Mouse (Mus musculus) c-Kit-positive CD71-positive TER-119-negative erythroid progenitor cells, embryonic 14.5 days (primary cell): ENCODE data around the gene Gipc2.

Experiments
- DNase-seq: peaks from one replicate; pipeline ENCODE4 v3.0.0-alpha.2; 2013; ENCODE audit warnings: low read depth

Gene Gipc2

DNA sequence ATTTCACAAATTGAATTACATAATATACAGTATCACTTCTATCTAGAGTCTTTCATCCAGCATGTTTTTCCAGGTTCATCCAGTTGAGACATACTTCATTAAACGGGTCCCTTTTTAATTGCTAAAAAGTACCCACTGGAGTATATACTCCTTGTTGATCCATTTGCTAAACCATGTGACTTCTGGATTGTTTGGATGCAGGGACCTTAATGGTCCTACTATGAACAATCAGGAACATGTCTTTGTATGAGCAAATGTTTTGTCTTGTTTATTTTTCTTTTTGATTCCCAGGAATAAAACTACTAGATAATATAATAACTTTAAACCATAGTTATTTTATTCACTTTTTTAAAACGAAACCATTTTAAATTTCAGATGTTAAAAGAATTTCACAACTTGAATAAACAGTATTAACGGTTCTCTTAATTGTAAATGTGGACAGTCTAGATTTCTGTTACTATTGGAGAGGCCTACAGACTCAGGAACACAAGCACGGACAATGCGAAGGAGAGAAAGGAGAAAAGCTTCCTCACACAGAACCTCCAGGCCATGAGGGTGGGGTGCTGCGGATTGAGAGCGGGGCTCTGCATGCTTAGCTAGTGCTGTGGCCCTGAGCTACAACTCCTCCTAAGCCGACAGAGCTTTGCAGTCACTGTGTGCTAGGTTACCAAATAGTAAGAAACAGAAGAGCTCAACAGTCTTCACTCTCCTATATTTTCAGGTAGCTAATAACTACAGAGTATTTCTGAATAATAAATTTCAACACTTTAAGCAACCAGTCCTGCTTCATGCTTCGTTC lies 24.8 kb upstream of the Gipc2 start:
- DNase-seq, result no peak

- DNase-seq, result no peak
These were observed 23.3 kb upstream of the Gipc2 start for GRCm38 (mm10) chr3:152189306-152189705.

- DNase-seq, result no peak
These were observed 20.1 kb upstream of the Gipc2 start for GRCm38 (mm10) chr3:152186106-152186505.

- no peak for DNase-seq
These were observed 17.5 kb upstream of the Gipc2 start for GRCm38 (mm10) chr3:152183522-152183921.

DNA sequence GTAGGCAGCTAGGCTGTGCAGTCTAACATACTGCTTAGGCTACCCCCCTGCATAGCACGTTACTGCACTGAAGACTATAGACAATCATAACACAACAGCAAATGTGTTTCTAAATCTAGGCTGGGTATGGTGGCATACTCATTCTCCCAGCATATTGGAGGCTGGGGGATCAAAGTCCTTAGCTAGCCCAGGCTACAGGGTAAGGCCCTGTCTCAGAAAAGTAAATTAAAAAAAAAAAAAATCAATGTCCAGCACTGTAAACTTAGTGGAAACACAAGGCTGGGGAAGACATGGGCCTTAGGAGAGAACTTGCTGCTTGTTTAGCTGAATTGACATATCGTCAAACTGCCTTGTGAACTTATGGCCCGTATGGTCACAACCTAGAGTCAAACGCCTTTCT lies 14.6 kb upstream of the Gipc2 start:
- DNase-seq, result no peak

DNA sequence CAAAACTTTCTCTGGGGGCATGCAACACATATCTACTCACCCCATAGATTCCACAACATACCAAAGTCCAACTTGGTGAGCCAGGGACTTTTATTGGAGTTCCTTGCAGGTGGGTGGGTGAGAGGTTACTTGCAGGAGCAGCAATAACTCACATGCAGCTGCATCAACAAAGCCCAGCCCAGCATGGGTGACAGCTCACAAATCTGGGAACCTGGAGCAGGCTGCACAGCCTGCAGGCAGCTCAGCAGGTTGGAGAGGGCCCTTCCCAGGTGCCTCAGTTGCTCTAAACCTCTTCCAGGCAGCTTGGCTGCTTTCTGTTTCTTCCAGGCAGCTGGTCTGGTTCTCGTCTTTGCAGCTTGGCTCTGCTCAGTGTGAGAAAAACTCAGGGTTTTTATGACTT lies 13.3 kb upstream of the Gipc2 start:
- DNase-seq, result no peak

DNA sequence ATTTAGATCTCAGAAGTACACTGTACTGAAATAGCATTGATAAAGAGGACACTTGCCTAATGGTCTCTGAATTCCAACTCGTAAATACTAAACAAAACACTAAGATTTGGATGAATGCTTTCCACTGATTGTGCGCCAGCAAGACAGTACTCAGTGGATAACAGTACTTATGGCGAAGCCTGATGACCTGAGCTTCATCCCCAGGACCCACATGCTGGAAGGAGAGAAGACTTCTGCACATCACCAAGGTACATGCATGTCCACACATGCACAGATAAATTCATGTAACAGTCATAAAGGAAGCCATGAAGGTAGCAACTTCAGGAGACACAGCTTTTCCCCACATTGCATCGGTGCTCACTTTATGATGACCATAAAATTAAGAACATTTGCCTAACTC lies 12.8 kb upstream of the Gipc2 start:
- no peak for DNase-seq

GRCm38 (mm10) chr3:152172322-152172935 lies 6.4 kb upstream of the Gipc2 start:
- DNase-seq, result no peak

DNA sequence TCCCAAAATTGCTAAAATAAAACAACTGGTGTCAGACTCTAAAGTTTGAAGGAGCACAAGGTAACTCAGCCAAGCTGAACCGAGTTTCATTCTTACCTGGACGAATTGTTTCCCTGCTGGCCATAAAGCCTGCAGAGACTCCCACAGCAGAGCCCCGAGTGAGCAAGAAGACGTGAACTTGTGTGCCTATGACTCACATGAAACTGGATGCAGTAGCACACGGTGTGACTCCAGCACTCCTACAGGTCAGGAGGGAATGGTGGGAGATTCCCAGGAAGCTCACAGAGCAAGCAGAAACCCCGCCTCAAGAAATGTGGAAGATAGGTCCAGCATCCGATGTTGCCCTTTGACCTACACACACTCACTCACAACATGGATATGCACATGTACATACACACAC lies 5.8 kb upstream of the Gipc2 start:
- DNase-seq, result no peak

- DNase-seq, result no peak
These were observed 5.2 kb upstream of the Gipc2 start for GRCm38 (mm10) chr3:152171236-152171635.

GRCm38 (mm10) chr3:152170407-152170806 lies 4.4 kb upstream of the Gipc2 start:
- no peak for DNase-seq

DNA sequence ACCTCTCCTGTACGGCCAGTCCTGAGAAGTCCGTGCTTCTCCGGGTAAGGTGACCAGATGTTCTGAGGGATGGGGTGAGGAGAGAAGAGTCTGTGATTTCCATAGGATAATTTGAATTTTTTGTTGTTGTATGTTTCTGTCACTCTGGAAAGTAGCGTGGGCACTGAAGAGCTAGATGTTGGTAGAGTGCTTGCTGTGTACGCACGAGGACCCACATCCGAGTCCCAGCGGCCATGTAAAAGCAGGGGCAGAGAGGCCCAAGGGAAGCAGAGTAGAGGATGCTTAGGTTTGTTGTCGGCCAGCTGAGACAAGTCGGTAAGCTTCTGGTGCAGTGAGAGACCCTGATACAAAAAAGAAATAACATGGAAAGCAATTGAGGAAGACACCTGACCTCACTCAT lies 2.0 kb upstream of the Gipc2 start:
- no peak for DNase-seq

- DNase-seq, result no peak
These were observed 845 bp upstream of the Gipc2 start for GRCm38 (mm10) chr3:152166699-152167451.

DNA sequence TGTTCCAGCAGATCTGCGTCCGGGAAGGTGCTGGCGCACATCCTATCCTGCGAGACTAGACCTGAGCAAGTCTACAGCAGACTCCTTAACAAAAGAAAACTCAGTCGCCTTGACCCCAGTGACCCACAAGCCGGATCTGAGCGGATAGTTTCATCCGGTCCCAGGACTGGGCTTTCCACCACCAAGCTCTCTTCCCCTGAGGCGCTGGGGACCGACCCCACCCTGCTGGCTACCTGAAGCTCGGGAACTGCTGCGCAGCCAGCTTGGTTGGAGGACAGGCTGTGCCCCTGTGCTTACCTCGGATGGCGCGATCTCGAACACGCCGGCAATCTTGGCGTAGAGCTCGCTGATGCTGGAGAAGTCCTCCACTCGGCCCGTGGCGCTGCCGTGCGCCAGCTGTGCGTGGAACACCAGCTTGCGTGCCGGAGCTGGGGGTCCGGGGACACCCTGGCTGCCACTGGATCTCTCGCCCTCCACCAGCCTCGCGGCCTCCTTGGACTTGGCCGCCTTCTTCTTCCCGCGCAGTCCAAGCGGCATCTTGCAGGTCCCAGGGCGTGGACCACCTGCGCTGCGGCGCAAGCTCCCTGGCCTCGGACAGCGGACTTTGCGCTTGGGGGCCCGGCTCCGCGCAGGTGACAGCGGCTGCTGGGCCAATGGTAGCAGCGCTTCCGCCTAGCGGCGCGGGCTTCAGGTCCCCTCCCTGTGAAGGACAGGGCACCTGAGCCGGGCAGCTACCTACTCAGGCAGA lies 505 bp downstream of the Gipc2 start:
- no peak for DNase-seq

DNA sequence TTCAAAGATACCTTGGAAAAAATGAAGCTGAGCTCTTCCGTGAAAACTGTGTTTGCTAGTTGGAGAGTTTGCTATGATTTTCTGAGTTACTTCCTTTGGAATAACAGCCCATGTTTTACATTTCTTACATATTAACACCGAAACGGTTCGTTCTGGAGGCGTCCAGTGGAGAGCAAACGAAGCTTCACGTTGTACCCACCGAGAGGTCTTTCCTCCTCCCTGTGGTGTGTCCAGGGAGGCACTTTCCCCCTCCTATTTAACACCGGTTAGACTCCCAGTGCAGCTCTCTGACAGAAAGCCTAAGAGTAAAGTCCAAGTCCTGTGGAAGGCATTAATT lies 1.0 kb downstream of the Gipc2 start:
- DNase-seq, result no peak

DNA sequence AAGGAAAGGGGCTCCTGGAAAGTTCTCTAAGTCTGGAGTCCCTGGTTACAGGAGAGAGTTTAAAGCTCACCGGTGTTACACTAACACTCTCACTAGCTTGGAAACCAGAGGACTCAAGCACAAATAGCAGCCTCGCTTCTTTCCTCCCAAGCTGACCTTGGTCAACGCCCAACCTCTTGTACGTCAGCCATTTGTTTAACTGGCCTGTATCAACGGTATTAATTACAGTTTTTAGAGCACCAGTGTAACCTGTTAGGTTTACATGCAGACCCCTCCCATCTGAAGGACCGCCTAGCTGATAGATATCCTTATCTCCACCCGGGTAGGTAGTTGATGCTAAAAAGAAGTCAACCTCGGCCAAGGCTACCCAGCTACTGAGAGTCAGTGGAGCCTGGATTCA lies 2.7 kb downstream of the Gipc2 start:
- no peak for DNase-seq

- peak; percentile 36 for DNase-seq
These were observed 5.4 kb downstream of the Gipc2 start for GRCm38 (mm10) chr3:152160607-152161006.

- no peak for DNase-seq
These were observed 6.7 kb downstream of the Gipc2 start for GRCm38 (mm10) chr3:152159321-152159720.

GRCm38 (mm10) chr3:152158344-152159291 lies 7.4 kb downstream of the Gipc2 start:
- DNase-seq, result no peak

- no peak for DNase-seq
These were observed 9.1 kb downstream of the Gipc2 start for GRCm38 (mm10) chr3:152156816-152157496.
